Mouse (Mus musculus): ENCODE measurements around the gene Tmem19. TPM values are rescaled to one million over a fixed set of nuclear protein-coding genes. Genes with fewer than 3 reads are reported as not detected.

The Tmem19 gene
- polyA plus RNA-seq, 1 experiment from 2014 or later: 47.4 TPM

DNA sequence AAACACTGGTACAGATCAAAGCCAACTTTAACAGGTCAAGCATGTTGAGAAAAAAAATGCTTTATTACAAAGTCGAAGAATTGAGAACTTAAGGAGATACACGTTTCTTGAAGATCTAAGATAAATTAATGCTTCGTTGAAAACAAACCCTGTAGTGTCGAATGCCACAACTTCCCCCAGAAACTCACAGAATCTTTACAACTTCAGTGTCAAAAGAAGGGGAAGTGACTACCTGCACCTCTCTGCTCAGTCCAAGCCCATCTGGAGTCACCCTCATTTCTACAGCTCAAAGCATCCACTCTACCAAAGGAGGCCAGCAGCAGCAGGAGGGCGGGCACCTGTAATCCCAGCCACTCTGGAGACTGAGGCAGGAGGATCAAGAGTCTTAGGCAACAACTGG is 50.1 kb downstream of the Tmem19 start:
- WGBS: 81% methylated on average over 5 of the region's 5 CpGs
- Histone ChIP-seq H3K27me3 (replicated peaks; ENCODE audit: control insufficient read depth, insufficient read depth, low read length) (no peaks in the 10 kb centered on the region), H3K9me3 (ENCODE audit: control insufficient read depth) (no peaks in the 10 kb centered on the region), H3K36me3 (ENCODE audit: control insufficient read depth, insufficient read depth) (no peaks in the 10 kb centered on the region), H3K4me3 (ENCODE audit: low read depth, low read length) (no peak overlapping the region), H3K4me2 (replicated peaks; ENCODE audit: low read depth) (0 out of 2 replicates have a peak overlapping the region, but pooled peaks have one; percentile 9), H3K4me1 (replicated peaks; ENCODE audit: control insufficient read depth, insufficient read depth, low read length) (0 out of 2 replicates have a peak, but pooled peaks cover 12% of the 10 kb centered on the region), H3K27ac (ENCODE audit: low read depth, low read length) (no peak overlapping the region), H3K9ac (ENCODE audit: low read depth, low read length) (no peak overlapping the region)
- no peak for TF ChIP-seq CTCF (IDR thresholded peaks at IDR 0.05; ENCODE audit: low read depth)
- no peak for ATAC-seq

DNA sequence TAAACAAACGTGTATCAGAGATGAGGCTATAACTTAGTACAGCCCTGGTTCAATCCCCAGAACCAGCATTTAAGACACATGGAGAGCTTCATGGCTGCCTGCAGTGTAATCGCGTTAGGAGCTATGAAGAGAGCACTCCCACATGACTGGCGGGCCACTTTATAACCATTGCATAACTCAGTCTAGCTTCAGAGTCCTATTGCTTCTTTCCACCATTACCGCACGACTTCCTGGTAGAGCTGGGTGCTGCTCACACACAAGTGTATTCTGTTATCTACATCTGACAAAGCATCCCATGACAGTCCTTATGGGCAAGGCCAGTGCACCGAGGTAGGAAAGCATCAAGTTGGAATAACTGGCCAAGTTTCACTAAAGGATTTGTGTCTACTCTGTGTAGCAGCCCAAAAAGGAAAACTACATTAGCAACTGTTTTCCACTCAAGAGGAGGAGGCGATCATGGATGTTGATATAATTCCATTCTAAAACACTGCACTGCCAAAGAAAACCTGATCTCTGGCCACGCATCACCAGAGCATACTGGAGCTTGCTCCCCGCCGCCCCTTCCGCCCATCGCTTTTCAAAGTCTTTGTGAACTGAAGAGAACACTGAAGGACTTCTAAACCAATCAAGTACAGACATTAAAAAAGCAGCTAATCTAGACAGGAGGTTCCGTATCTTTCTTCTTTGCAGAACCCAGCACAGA is 50.9 kb downstream of the Tmem19 start:
- no peak overlapping the region for H3K4me3 ChIP-seq (ENCODE audit: low read depth, low read length)
- TF ChIP-seq CTCF (IDR thresholded peaks at IDR 0.05; ENCODE audit: low read depth): no peak
- ATAC-seq: peak; percentile 80
- no peak overlapping the region for H3K9ac ChIP-seq (ENCODE audit: low read depth, low read length)
- WGBS: 66% methylated on average over 14 of the region's 14 CpGs
- no peaks in the 10 kb centered on the region for H3K27me3 ChIP-seq (replicated peaks; ENCODE audit: control insufficient read depth, insufficient read depth, low read length)
- H3K9me3 ChIP-seq (ENCODE audit: control insufficient read depth): no peaks in the 10 kb centered on the region
- H3K36me3 ChIP-seq (ENCODE audit: control insufficient read depth, insufficient read depth): no peaks in the 10 kb centered on the region
- H3K4me1 ChIP-seq (replicated peaks; ENCODE audit: control insufficient read depth, insufficient read depth, low read length): 0 out of 2 replicates have a peak, but pooled peaks cover 11% of the 10 kb centered on the region
- H3K27ac ChIP-seq (ENCODE audit: low read depth, low read length): peak overlapping the region; percentile 65
- H3K4me2 ChIP-seq (replicated peaks; ENCODE audit: low read depth): no peak overlapping the region

GRCm38 (mm10) chr10:115309191-115309590 is 53.1 kb downstream of the Tmem19 start:
- H3K27ac ChIP-seq (ENCODE audit: low read depth, low read length): no peak overlapping the region
- no peaks in the 10 kb centered on the region; the same call in 1 of the 2 replicates for H3K36me3 ChIP-seq (ENCODE audit: control insufficient read depth, insufficient read depth)
- no peaks in the 10 kb centered on the region for H3K9me3 ChIP-seq (ENCODE audit: control insufficient read depth)
- H3K9ac ChIP-seq (ENCODE audit: low read depth, low read length): no peak overlapping the region
- WGBS: 92% methylated on average over 4 of the region's 4 CpGs
- H3K27me3 ChIP-seq (replicated peaks; ENCODE audit: control insufficient read depth, insufficient read depth, low read length): no peaks in the 10 kb centered on the region
- TF ChIP-seq CTCF (IDR thresholded peaks at IDR 0.05; ENCODE audit: low read depth): no peak
- H3K4me3 ChIP-seq (ENCODE audit: low read depth, low read length): no peak overlapping the region
- ATAC-seq: no peak
- H3K4me1 ChIP-seq (replicated peaks; ENCODE audit: control insufficient read depth, insufficient read depth, low read length): 0 out of 2 replicates have a peak, but pooled peaks cover 8% of the 10 kb centered on the region
- H3K4me2 ChIP-seq (replicated peaks; ENCODE audit: low read depth): no peak overlapping the region

DNA sequence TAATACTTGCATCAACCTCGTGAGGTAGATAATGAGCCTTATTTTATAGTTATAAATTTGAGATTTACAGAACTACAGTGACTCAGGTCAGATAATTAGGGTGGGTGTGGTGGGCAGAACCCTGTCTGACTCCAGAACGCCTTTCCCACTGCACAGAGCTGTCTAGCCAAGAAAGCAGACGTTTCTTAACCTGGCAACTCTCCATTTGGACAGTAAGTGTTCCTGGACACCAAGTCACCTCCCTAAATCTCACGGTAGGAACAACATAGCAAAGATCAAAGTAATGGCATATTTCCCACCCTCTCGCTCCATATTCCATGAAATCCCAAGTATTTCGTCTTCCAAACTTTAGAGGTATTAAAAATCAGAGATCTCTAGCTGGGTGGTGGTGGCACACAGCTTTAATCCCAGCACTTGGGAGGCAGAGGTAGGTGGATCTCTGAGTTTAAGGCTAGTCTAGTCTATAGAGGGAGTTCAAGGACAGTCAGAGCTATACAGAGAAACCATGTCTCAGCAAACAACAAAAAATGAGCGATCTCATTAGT is 54.9 kb downstream of the Tmem19 start:
- 71% methylated on average over 7 of the region's 7 CpGs for WGBS
- Histone ChIP-seq H3K9ac (ENCODE audit: low read depth, low read length) (no peak overlapping the region), H3K9me3 (ENCODE audit: control insufficient read depth) (no peaks in the 10 kb centered on the region), H3K4me2 (replicated peaks; ENCODE audit: low read depth) (no peak overlapping the region), H3K4me1 (replicated peaks; ENCODE audit: control insufficient read depth, insufficient read depth, low read length) (0 out of 2 replicates have a peak, but pooled peaks cover 4% of the 10 kb centered on the region), H3K4me3 (ENCODE audit: low read depth, low read length) (no peak overlapping the region), H3K27me3 (replicated peaks; ENCODE audit: control insufficient read depth, insufficient read depth, low read length) (no peaks in the 10 kb centered on the region), H3K27ac (ENCODE audit: low read depth, low read length) (no peak overlapping the region), H3K36me3 (ENCODE audit: control insufficient read depth, insufficient read depth) (peaks cover 3% of the 10 kb centered on the region; the same call in 1 of the 2 replicates)
- ATAC-seq: no peak
- TF ChIP-seq CTCF (IDR thresholded peaks at IDR 0.05; ENCODE audit: low read depth): no peak

GRCm38 (mm10) chr10:115298683-115299082 is 63.6 kb downstream of the Tmem19 start:
- Histone ChIP-seq H3K4me3 (ENCODE audit: low read depth, low read length) (no peak overlapping the region), H3K27ac (ENCODE audit: low read depth, low read length) (no peak overlapping the region), H3K9ac (ENCODE audit: low read depth, low read length) (no peak overlapping the region), H3K9me3 (ENCODE audit: control insufficient read depth) (no peaks in the 10 kb centered on the region), H3K4me1 (replicated peaks; ENCODE audit: control insufficient read depth, insufficient read depth, low read length) (no peaks in the 10 kb centered on the region), H3K36me3 (ENCODE audit: control insufficient read depth, insufficient read depth) (peaks cover 53% of the 10 kb centered on the region), H3K4me2 (replicated peaks; ENCODE audit: low read depth) (no peak overlapping the region), H3K27me3 (replicated peaks; ENCODE audit: control insufficient read depth, insufficient read depth, low read length) (no peaks in the 10 kb centered on the region)
- WGBS: 86% methylated on average over 4 of the region's 4 CpGs
- no peak for TF ChIP-seq CTCF (IDR thresholded peaks at IDR 0.05; ENCODE audit: low read depth)
- ATAC-seq: no peak

DNA sequence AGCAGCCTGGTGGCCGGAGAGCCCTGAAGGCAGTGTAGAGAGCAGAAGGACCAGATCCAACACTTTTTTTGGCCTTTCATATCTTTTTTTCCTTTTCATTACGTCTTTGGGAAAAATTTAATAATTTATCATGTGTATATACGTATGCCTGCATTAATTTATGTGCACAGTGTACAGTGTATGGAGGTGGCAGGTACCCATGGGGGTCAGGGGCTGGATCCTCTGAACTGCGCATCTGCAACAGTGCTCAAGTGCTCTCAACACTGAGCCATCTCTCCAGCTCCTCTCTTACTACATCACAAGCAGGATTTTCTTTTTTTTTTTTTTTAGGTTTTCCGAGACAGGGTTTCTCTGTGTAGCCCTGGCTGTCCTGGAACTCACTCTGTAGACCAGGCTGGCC is 64.7 kb downstream of the Tmem19 start:
- Histone ChIP-seq H3K9ac (ENCODE audit: low read depth, low read length) (no peak overlapping the region), H3K4me1 (replicated peaks; ENCODE audit: control insufficient read depth, insufficient read depth, low read length) (no peaks in the 10 kb centered on the region), H3K9me3 (ENCODE audit: control insufficient read depth) (no peaks in the 10 kb centered on the region), H3K27ac (ENCODE audit: low read depth, low read length) (no peak overlapping the region), H3K36me3 (ENCODE audit: control insufficient read depth, insufficient read depth) (peaks cover 63% of the 10 kb centered on the region), H3K4me2 (replicated peaks; ENCODE audit: low read depth) (no peak overlapping the region), H3K4me3 (ENCODE audit: low read depth, low read length) (no peak overlapping the region), H3K27me3 (replicated peaks; ENCODE audit: control insufficient read depth, insufficient read depth, low read length) (no peaks in the 10 kb centered on the region)
- 96% methylated on average over 5 of the region's 5 CpGs for WGBS
- no peak for ATAC-seq
- no peak for TF ChIP-seq CTCF (IDR thresholded peaks at IDR 0.05; ENCODE audit: low read depth)

All from intestine, postnatal 0 days (tissue).